ENCODE assay signal across 13 mouse cellular contexts in genomic region chr13:34317051-34317450, GRCm38 (mm10). TPM values are rescaled to one million over a fixed set of nuclear protein-coding genes. Genes with fewer than 3 reads are reported as not detected.
A peak's percentile ranks its signal among the peaks of the same experiment; 100 is the strongest.
DNase-seq lines count a peak whose midpoint lies in the region; ATAC-seq and TF ChIP-seq lines count a peak whose summit lies in the region.
"Had no signal": no experiment of that assay in that cellular context is flagged by ENCODE, and none has a peak within 500 bp of the region (broad histone marks: within the 10 kb centered on the region; RNA-seq: fewer than 3 reads in every experiment).

No protein-coding gene starts in this region.

- TF ChIP-seq POLR2A in spleen, adult 2 months (IDR thresholded peaks at IDR 0.05; ENCODE audit: low read depth, low read length): no peak

- H3K27ac ChIP-seq in layer of hippocampus, adult 2 months: peak overlapping the region; percentile 20; the same call in 1 of the 2 replicates
- H3K27ac ChIP-seq in spleen, adult 2 months (ENCODE audit: insufficient read depth, low read length): peak overlapping the region; percentile 38; the same call in 1 of the 2 replicates
- H3K27ac ChIP-seq: forebrain, embryonic 12.5 days; hindbrain, embryonic 15.5 days; midbrain, embryonic 13.5 days had no signal

- H3K36me3 ChIP-seq in spleen, adult 2 months (ENCODE audit: control insufficient read depth, insufficient read depth, low read length): no peaks in the 10 kb centered on the region
- H3K36me3 ChIP-seq: hindbrain, embryonic 15.5 days; midbrain, embryonic 13.5 days had no signal

- no peaks in the 10 kb centered on the region for H3K4me1 ChIP-seq in spleen, adult 2 months (ENCODE audit: control insufficient read depth, insufficient read depth, insufficient read length)
- H3K4me1 ChIP-seq: hindbrain, embryonic 15.5 days had no signal

- intact Hi-C loops in heart, postnatal 25 days (cut with DNase I): no loop called here

- TF ChIP-seq CTCF in layer of hippocampus, adult 2 months (conservative IDR thresholded peaks at IDR 0.05): no peak
- TF ChIP-seq CTCF in spleen, adult 2 months (IDR thresholded peaks at IDR 0.05; ENCODE audit: extremely low read depth, insufficient read depth, insufficient read length, insufficient replicate concordance): no peak

- ATAC-seq in erythroid progenitor cell, adult 5-6 weeks (replicated peaks; ENCODE audit: low FRiP score, poor library complexity, severe bottlenecking): peak; percentile 88
- ATAC-seq: midbrain, embryonic 13.5 days had no signal

- 81% methylated on average over 4 of the region's 4 CpGs for WGBS in spleen, adult 2 months

- no peaks in the 10 kb centered on the region for H3K27me3 ChIP-seq in spleen, adult 2 months (ENCODE audit: control insufficient read depth, insufficient read depth, low read length)
- H3K27me3 ChIP-seq: forebrain, embryonic 12.5 days; hindbrain, embryonic 15.5 days; midbrain, embryonic 13.5 days had no signal

- H3K4me3 ChIP-seq in layer of hippocampus, adult 2 months: no peak overlapping the region
- no peak overlapping the region for H3K4me3 ChIP-seq in spleen, adult 2 months (ENCODE audit: extremely low read depth, insufficient read depth, insufficient read length)
- H3K4me3 ChIP-seq: forebrain, embryonic 12.5 days; hindbrain, embryonic 15.5 days; midbrain, embryonic 13.5 days had no signal

- no peak for DNase-seq in layer of hippocampus, adult 2 months (ENCODE audit: low spot score in 2 of 2)
- no peak for DNase-seq in layer of hippocampus, adult 9-11 months
- DNase-seq in kidney, postnatal 4 days: peak; percentile 14 to 45
- no peak for DNase-seq in spleen, adult 2 months (ENCODE audit: low read depth in 1 of 2, low spot score in 2 of 2)
- no peak for DNase-seq in T-cell, adult 2 months (ENCODE audit: low spot score)
- DNase-seq in heart, postnatal 25 days (ENCODE audit: low spot score): no peak
- no peak for DNase-seq in cerebellum, adult 9-10 months
- DNase-seq: cerebellum, adult 2 months; gastrocnemius, postnatal 10 days had no signal

RNA-seq across cellular contexts. Expression of gene Slc22a23, which starts 27.9 kb away (rescaled TPM):
- 10 to 100 TPM; 31.6 to 34.8 TPM for total RNA-seq in layer of hippocampus, adult 2 months (2021)
- 97.7 and 102 TPM in 2 replicates for total RNA-seq in erythroid progenitor cell, adult 5-6 weeks (2015; ENCODE audit: low replicate concordance)
- total RNA-seq in erythroid progenitor cell, adult 5-6 weeks (2017; ENCODE audit: low replicate concordance): 107 and 114 TPM in 2 replicates
- polyA plus RNA-seq in spleen, adult 2 months (2012; rRNA removed): 10.0 and 11.1 TPM in 2 replicates
- 10 to 100 TPM in 1 of 2 experiments, 1 to 10 TPM in 1; 8.6 to 10.7 TPM for total RNA-seq in heart, postnatal 25 days (2021)

Comparison
In these comparisons a context has a peak if more than half of its experiments do, and no peak if none do; other contexts are left out.
1. DNase-seq: peak in kidney, postnatal 4 days (2 of 2); none in layer of hippocampus, adult 2 months (0 of 2), layer of hippocampus, adult 9-11 months (single experiment), spleen, adult 2 months (0 of 2), T-cell, adult 2 months (single experiment), heart, postnatal 25 days (single experiment) and cerebellum, adult 9-10 months (single experiment).